Mouse (Mus musculus): ENCODE measurements around the gene Fanci.
A peak's percentile ranks its signal among the peaks of the same experiment; 100 is the strongest.

GRCm38 (mm10) chr7:79471436-79471835 is 79.7 kb downstream of the Fanci start:
- TF ChIP-seq CTCF (IDR thresholded peaks at IDR 0.05; ENCODE audit: borderline replicate concordance, insufficient read depth, low read depth, low read length) (peak; percentile 22; the same call in 1 of the 2 replicates), POLR2A (IDR thresholded peaks at IDR 0.05; ENCODE audit: borderline replicate concordance, insufficient read depth, low read length) (no peak)

All from cerebellum, adult 2 months (tissue).